32 mouse cellular contexts compared by ENCODE assay signal in the genomic region with DNA sequence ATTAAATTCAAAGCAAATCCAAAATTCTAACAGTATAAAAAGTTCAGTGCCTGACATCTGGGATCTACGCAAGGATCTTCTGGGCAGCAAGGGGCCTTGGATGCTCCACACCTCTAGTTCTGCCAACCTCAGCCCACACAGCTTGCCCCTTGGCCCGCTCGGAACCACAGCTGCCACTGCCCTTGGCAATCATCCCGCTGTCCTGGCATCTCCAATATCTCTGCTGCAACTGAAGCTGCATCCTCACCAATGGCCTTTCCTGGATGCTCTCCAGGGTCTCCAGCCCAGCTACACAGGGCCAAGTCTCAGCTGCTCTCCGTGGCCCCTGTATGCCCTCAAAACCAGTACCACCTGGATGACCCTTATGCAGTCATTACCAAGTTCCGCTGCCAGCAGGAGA. TPM values are rescaled to one million over a fixed set of nuclear protein-coding genes. Genes with fewer than 3 reads are reported as not detected.
DNase-seq lines count a peak whose midpoint lies in the region; ATAC-seq and TF ChIP-seq lines count a peak whose summit lies in the region.
"Had no signal": no experiment of that assay in that cellular context is flagged by ENCODE, and none has a peak within 500 bp of the region (broad histone marks: within the 10 kb centered on the region; RNA-seq: fewer than 3 reads in every experiment).

No protein-coding gene starts in this region.

- no peak overlapping the region for H3K27ac ChIP-seq in midbrain, postnatal 0 days (ENCODE audit: low read depth, low read length)
- H3K27ac ChIP-seq in midbrain, embryonic 15.5 days, result no peak overlapping the region
- no peak overlapping the region for H3K27ac ChIP-seq in layer of hippocampus, adult 2 months
- H3K27ac ChIP-seq: embryonic facial prominence, embryonic 12.5 days; kidney, postnatal 0 days; limb, embryonic 13.5 days; liver, embryonic 13.5 days; midbrain, embryonic 12.5 days; neural tube, embryonic 12.5 days; stomach, embryonic 15.5 days had no signal

- no peaks in the 10 kb centered on the region for H3K4me1 ChIP-seq in midbrain, postnatal 0 days (ENCODE audit: insufficient read depth, low read length)
- no peaks in the 10 kb centered on the region for H3K4me1 ChIP-seq in midbrain, embryonic 15.5 days
- H3K4me1 ChIP-seq: embryonic facial prominence, embryonic 12.5 days; limb, embryonic 13.5 days; liver, embryonic 13.5 days; midbrain, embryonic 12.5 days; neural tube, embryonic 12.5 days; stomach, embryonic 15.5 days had no signal

- no peaks in the 10 kb centered on the region for H3K36me3 ChIP-seq in midbrain, postnatal 0 days (ENCODE audit: insufficient read depth, low read length)
- H3K36me3 ChIP-seq in midbrain, embryonic 15.5 days (replicated peaks), result no peaks in the 10 kb centered on the region
- H3K36me3 ChIP-seq: embryonic facial prominence, embryonic 12.5 days; G1E; limb, embryonic 13.5 days; liver, embryonic 13.5 days; midbrain, embryonic 12.5 days; neural tube, embryonic 12.5 days; stomach, embryonic 15.5 days had no signal

- no peak overlapping the region for H3K4me2 ChIP-seq in midbrain, postnatal 0 days (ENCODE audit: low read depth, low read length, poor library complexity, severe bottlenecking)
- no peak overlapping the region for H3K4me2 ChIP-seq in midbrain, embryonic 15.5 days
- H3K4me2 ChIP-seq: embryonic facial prominence, embryonic 12.5 days; heart, embryonic 11.5 days; limb, embryonic 13.5 days; liver, embryonic 13.5 days; lung, embryonic 14.5 days; midbrain, embryonic 12.5 days; neural tube, embryonic 12.5 days; stomach, embryonic 15.5 days had no signal

- H3K27me3 ChIP-seq in midbrain, postnatal 0 days (ENCODE audit: insufficient read depth, low read length), result no peaks in the 10 kb centered on the region
- no peaks in the 10 kb centered on the region for H3K27me3 ChIP-seq in midbrain, embryonic 15.5 days (replicated peaks)
- H3K27me3 ChIP-seq: CH12.LX; embryonic facial prominence, embryonic 12.5 days; limb, embryonic 13.5 days; liver, embryonic 13.5 days; midbrain, embryonic 12.5 days; neural tube, embryonic 12.5 days; stomach, embryonic 15.5 days had no signal

- ATAC-seq in midbrain, postnatal 0 days (ENCODE audit: low FRiP score), result no peak
- ATAC-seq in midbrain, embryonic 15.5 days (replicated peaks), result no peak
- ATAC-seq: inflammation-experienced regulatory T-cells, adult 6 months had no signal

- DNase-seq in cerebellum, postnatal 4 days (ENCODE audit: low spot score in 2 of 2), result peak; percentile 32 to 79
- DNase-seq in cerebellum, adult 9-11 months, result no peak
- DNase-seq in midbrain, postnatal 0 days (ENCODE audit: low spot score), result peak; percentile 33
- DNase-seq in gastrocnemius, postnatal 10 days, result peak; percentile 77
- peak; percentile 17 for DNase-seq in skeletal muscle tissue, adult 2 months (ENCODE audit: low read depth, low spot score)
- no peak for DNase-seq in urinary bladder, postnatal 4 days (ENCODE audit: low spot score in 2 of 2)
- no peak for DNase-seq in layer of hippocampus, adult 2 months (ENCODE audit: low spot score in 2 of 2)
- DNase-seq: adrenal gland, postnatal 10 days; B cell, adult 2 months; cerebellum, adult 9-10 months; kidney, adult 2 months; liver, embryonic 13.5 days; lung, embryonic 14.5 days; thymus, postnatal 36 days had no signal

- no peak overlapping the region for H3K9ac ChIP-seq in midbrain, postnatal 0 days (replicated peaks; ENCODE audit: low read length, poor library complexity, severe bottlenecking)
- H3K9ac ChIP-seq in midbrain, embryonic 15.5 days, result no peak overlapping the region
- H3K9ac ChIP-seq: embryonic facial prominence, embryonic 12.5 days; limb, embryonic 13.5 days; liver, embryonic 13.5 days; lung, embryonic 14.5 days; midbrain, embryonic 12.5 days; neural tube, embryonic 12.5 days; stomach, embryonic 15.5 days had no signal

- H3K9me3 ChIP-seq in midbrain, postnatal 0 days (ENCODE audit: low read length), result no peaks in the 10 kb centered on the region
- H3K9me3 ChIP-seq in midbrain, embryonic 15.5 days, result no peaks in the 10 kb centered on the region
- H3K9me3 ChIP-seq: embryonic facial prominence, embryonic 12.5 days; G1E; limb, embryonic 13.5 days; liver, embryonic 13.5 days; midbrain, embryonic 12.5 days; neural tube, embryonic 12.5 days; stomach, embryonic 15.5 days had no signal

- no peak for TF ChIP-seq CTCF in midbrain, postnatal 0 days (IDR thresholded peaks at IDR 0.05)
- no peak for TF ChIP-seq CTCF in layer of hippocampus, adult 2 months (conservative IDR thresholded peaks at IDR 0.05)

- H3K4me3 ChIP-seq in midbrain, postnatal 0 days (ENCODE audit: low read depth, low read length), result no peak overlapping the region
- H3K4me3 ChIP-seq in midbrain, embryonic 15.5 days, result no peak overlapping the region
- H3K4me3 ChIP-seq in layer of hippocampus, adult 2 months, result no peak overlapping the region
- H3K4me3 ChIP-seq: embryonic facial prominence, embryonic 12.5 days; limb, embryonic 13.5 days; liver, embryonic 13.5 days; midbrain, embryonic 12.5 days; neural tube, embryonic 12.5 days; stomach, embryonic 15.5 days had no signal

- WGBS in midbrain, postnatal 0 days, result 94% methylated on average over 6 of the region's 6 CpGs
- 93% methylated on average over 6 of the region's 6 CpGs for WGBS in midbrain, embryonic 15.5 days

RNA-seq across cellular contexts. Expression of a gene that starts 10.4 kb away (rescaled TPM):
- not detected in 2 replicates for total RNA-seq in midbrain, postnatal 0 days (2014; rRNA removed)
- not detected in 2 replicates for polyA plus RNA-seq in midbrain, postnatal 0 days (2015; fragmentation: Nextera tagmentation; extraction: Ambion mirVana)
- polyA plus RNA-seq in midbrain, embryonic 15.5 days (2015; fragmentation: Nextera tagmentation; extraction: Ambion mirVana), result not detected in 2 replicates
- not detected for total RNA-seq in gastrocnemius, postnatal 10 days (2021)
- not detected for total RNA-seq in layer of hippocampus, adult 2 months (2021)
- total RNA-seq: adrenal gland, postnatal 10 days; CH12.LX; G1E; layer of hippocampus, postnatal 14 days; left cerebral cortex, postnatal 10 days; megakaryocyte, adult 5-6 weeks had no signal
- polyA plus RNA-seq: embryonic facial prominence, embryonic 12.5 days; forebrain, embryonic 11.5 days; G1E; gonadal fat pad, adult 2 months; heart, embryonic 11.5 days; heart, postnatal 0 days; hindbrain, embryonic 11.5 days; inflammation-experienced regulatory T-cells, adult 6 months; kidney, adult 2 months; limb, embryonic 13.5 days; liver, embryonic 13.5 days; lung, embryonic 14.5 days; midbrain, embryonic 12.5 days; neural tube, embryonic 12.5 days; stomach, embryonic 15.5 days had no signal

RNA-seq across cellular contexts. Expression of a gene that starts 12.2 kb away (rescaled TPM):
- 110 and 128 TPM in 2 replicates for total RNA-seq in midbrain, postnatal 0 days (2014; rRNA removed)
- 180 and 182 TPM in 2 replicates for polyA plus RNA-seq in midbrain, postnatal 0 days (2015; fragmentation: Nextera tagmentation; extraction: Ambion mirVana)
- polyA plus RNA-seq in midbrain, embryonic 15.5 days (2015; fragmentation: Nextera tagmentation; extraction: Ambion mirVana), result 160 and 169 TPM in 2 replicates
- 10 to 100 TPM in 1 of 2 experiments, 1 to 10 TPM in 1; 9.6 to 11.6 TPM for total RNA-seq in gastrocnemius, postnatal 10 days (2021)
- total RNA-seq in layer of hippocampus, adult 2 months (2021), result 10 to 100 TPM; 15.5 to 17.7 TPM

RNA-seq across cellular contexts. Expression of a gene that starts 35.1 kb away (rescaled TPM):
- not detected in 2 replicates for total RNA-seq in midbrain, postnatal 0 days (2014; rRNA removed)
- not detected in 2 replicates for polyA plus RNA-seq in midbrain, postnatal 0 days (2015; fragmentation: Nextera tagmentation; extraction: Ambion mirVana)
- not detected in 2 replicates for polyA plus RNA-seq in midbrain, embryonic 15.5 days (2015; fragmentation: Nextera tagmentation; extraction: Ambion mirVana)
- total RNA-seq in gastrocnemius, postnatal 10 days (2021), result not detected
- total RNA-seq in layer of hippocampus, adult 2 months (2021), result not detected
- total RNA-seq: adrenal gland, postnatal 10 days; CH12.LX; layer of hippocampus, postnatal 14 days; left cerebral cortex, postnatal 10 days; megakaryocyte, adult 5-6 weeks had no signal
- polyA plus RNA-seq: embryonic facial prominence, embryonic 12.5 days; forebrain, embryonic 11.5 days; G1E; heart, embryonic 11.5 days; heart, postnatal 0 days; hindbrain, embryonic 11.5 days; inflammation-experienced regulatory T-cells, adult 6 months; kidney, adult 2 months; kidney, postnatal 0 days; limb, embryonic 13.5 days; liver, embryonic 13.5 days; lung, embryonic 14.5 days; midbrain, embryonic 12.5 days; neural tube, embryonic 12.5 days; stomach, embryonic 15.5 days had no signal

Comparison
In these comparisons a context has a peak if more than half of its experiments do, and no peak if none do; other contexts are left out.
1. DNase-seq: peak in cerebellum, postnatal 4 days (2 of 2), midbrain, postnatal 0 days (single experiment), gastrocnemius, postnatal 10 days (single experiment) and skeletal muscle tissue, adult 2 months (single experiment); none in cerebellum, adult 9-11 months (single experiment), urinary bladder, postnatal 4 days (0 of 2) and layer of hippocampus, adult 2 months (0 of 2).